Mouse (Mus musculus) forebrain, embryonic 12.5 days (tissue): ENCODE data around the gene Nufip1. TPM values are rescaled to one million over a fixed set of nuclear protein-coding genes. Genes with fewer than 3 reads are reported as not detected.

Source experiments
- ATAC-seq: fragments of 200-750 bp; cut with Nextera tagmentation; 2 replicates; pipeline ENCODE4 v1.8.0; 2017; ENCODE audit warnings: moderate TSS enrichment; ENCODE audit not compliant: low FRiP score
- H3K27ac ChIP-seq: fragments of 300-500 bp; sonication (generic); 2 replicates; pipeline ENCODE4 v1.5.1; 2016; ENCODE audit warnings: mild to moderate bottlenecking
- H3K27me3 ChIP-seq: fragments of 300-500 bp; sonication (generic); 2 replicates; pipeline ENCODE4 v1.6.1; 2016; ENCODE audit warnings: mild to moderate bottlenecking
- H3K36me3 ChIP-seq: fragments of 300-500 bp; sonication (generic); replicated peaks from 2 replicates; pipeline ENCODE4 v1.6.1; 2016; ENCODE audit warnings: mild to moderate bottlenecking
- H3K4me1 ChIP-seq: fragments of 300-500 bp; sonication (generic); 2 replicates; pipeline ENCODE4 v1.6.1; 2016
- H3K4me2 ChIP-seq: fragments of 300-500 bp; sonication (generic); 2 replicates; pipeline ENCODE4 v1.6.1; 2016; ENCODE audit warnings: mild to moderate bottlenecking, moderate library complexity
- H3K4me3 ChIP-seq: fragments of 300-500 bp; sonication (generic); replicated peaks from 2 replicates; pipeline ENCODE4 v1.5.1; 2016; ENCODE audit warnings: mild to moderate bottlenecking
- H3K9ac ChIP-seq: fragments of 300-500 bp; sonication (generic); 2 replicates; pipeline ENCODE4 v1.6.1; 2016; ENCODE audit warnings: mild to moderate bottlenecking
- H3K9me3 ChIP-seq: fragments of 300-500 bp; sonication (generic); 2 replicates; pipeline ENCODE4 v1.6.1; 2016
- WGBS: fragments of 180-500 bp; shearing (Covaris S2); methylation state at CpG from one replicate; pipeline ENCODE4 v1.1.7; 2016; 5-methylcytosine and 5-hydroxymethylcytosine counted together
- polyA plus RNA-seq: library from polyadenylated mRNA; unstranded; fragments of >200 nt; fragmentation: Nextera tagmentation; extraction: Ambion mirVana; gene quantifications from 2 replicates; pipeline ENCODE4 v1.2.1, GENCODE M21; 2016

Gene Nufip1
- polyA plus RNA-seq: 18.5 and 19.0 TPM in 2 replicates

DNA sequence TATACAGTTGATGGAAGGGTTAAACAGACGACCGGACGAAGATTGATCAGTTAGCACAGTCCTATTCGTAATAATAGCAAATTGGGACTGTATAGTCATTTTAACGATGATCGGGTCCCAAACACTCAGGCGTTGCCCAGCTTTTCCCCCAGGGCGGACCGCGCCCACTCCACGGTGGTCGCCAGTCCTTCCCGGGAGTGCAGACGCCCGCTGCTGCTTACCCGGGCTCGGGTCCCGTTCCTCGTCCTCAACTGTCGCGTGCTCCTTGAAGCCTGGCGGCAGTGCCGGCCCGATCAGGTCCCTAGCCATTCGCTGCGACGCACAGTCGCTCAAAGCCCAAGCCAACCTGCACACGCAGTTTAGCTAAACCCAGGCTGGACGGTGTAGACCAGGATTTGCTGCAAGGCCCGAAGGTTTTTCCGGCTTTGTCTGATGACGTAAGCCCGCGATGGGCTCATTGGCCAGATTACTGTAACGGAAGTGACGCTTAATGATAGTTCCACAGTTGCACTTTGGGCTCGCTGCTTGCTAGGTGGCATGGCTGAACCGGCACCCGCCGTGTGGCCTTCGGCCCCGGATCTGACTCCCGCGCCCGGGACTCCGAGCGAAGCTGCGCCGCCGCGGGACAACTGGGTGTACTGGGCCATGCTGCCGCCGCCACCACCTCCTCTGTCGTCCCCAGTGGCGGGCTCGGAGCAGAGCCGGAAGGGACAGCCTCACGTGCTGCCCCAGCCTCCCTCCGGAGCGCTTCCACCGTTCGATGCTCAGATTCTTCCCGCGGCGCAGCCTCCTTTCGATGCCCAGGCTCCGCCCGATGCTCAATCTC lies at the start of gene Nufip1, which contains the start of gene Gpalpp1:
Gene Nufip1, plus strand, starts transcription at position 496 of the 826 bp plus-strand sequence.
Gene Gpalpp1, minus strand, starts transcription at position 365 of the 826 bp plus-strand sequence.
- peak within 1 kb of the TSS; percentile 88 for H3K4me2 ChIP-seq
- peak; percentile 98 for ATAC-seq
- 1% methylated on average over 69 of the region's 69 CpGs for WGBS

DNA sequence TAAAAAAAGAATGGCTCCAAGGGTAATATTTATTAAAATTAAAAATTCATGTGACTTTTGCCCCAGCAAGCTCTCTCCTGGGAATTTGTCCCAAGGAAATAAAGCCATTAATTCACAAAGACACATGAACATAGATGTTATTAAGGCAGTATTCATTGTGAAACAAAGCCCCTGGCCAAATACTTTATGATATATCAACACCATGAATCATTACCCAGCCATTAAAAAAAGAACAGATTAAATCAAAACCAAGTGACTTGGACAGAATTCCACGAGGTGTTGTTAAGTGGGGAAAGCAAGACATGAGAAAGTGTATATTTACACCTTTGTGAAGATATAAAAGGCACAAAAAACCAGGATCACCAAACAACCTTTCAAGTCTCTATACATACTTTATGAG lies 43.5 kb upstream of the Nufip1 start:
- no peak overlapping the region for H3K4me3 ChIP-seq
- H3K9me3 ChIP-seq: no peaks in the 10 kb centered on the region
- H3K36me3 ChIP-seq: no peaks in the 10 kb centered on the region
- no peaks in the 10 kb centered on the region for H3K27me3 ChIP-seq
- no peak overlapping the region for H3K4me2 ChIP-seq
- H3K9ac ChIP-seq: no peak overlapping the region
- 84% methylated on average over 1 of the region's 1 CpGs for WGBS
- ATAC-seq: no peak
- no peaks in the 10 kb centered on the region for H3K4me1 ChIP-seq
- H3K27ac ChIP-seq: no peak overlapping the region

More for the DNA sequence above, at the start of gene Nufip1, which contains the start of gene Gpalpp1:
- peak within 1 kb of the TSS; percentile 83 for H3K27ac ChIP-seq
- H3K36me3 ChIP-seq: peaks cover 19% of the 10 kb centered on the region
- H3K9me3 ChIP-seq: no peaks in the 10 kb centered on the region
- H3K27me3 ChIP-seq: no peaks in the 10 kb centered on the region
- H3K4me1 ChIP-seq: peaks cover 21% of the 10 kb centered on the region
- H3K4me3 ChIP-seq: peak within 1 kb of the TSS; percentile 85
- peak within 1 kb of the TSS; percentile 85 for H3K9ac ChIP-seq

DNA sequence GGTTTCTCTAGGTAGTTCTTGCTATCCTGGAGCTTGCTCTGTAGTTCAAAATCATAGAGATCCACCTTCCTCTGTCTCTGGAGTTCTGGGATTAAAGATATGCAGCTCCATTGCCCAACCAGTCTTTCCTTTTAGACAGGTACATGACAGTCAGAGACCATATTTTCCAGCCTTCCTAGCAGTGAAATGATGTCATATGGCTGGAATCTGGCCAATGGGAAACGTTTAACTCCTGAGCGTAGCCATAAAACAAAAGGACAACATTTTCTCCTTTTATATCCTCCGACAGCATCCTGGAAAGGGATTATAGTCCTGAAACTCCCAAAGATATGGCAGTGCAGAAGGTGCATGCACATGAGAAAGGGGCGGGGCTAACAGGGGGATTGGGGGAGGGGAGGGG lies 42.4 kb upstream of the Nufip1 start:
- WGBS: 61% methylated on average over 4 of the region's 4 CpGs
- Histone ChIP-seq H3K9ac (no peak overlapping the region), H3K4me3 (no peak overlapping the region), H3K27me3 (no peaks in the 10 kb centered on the region), H3K27ac (no peak overlapping the region), H3K4me1 (no peaks in the 10 kb centered on the region), H3K4me2 (no peak overlapping the region), H3K9me3 (no peaks in the 10 kb centered on the region), H3K36me3 (no peaks in the 10 kb centered on the region)
- ATAC-seq: no peak

DNA sequence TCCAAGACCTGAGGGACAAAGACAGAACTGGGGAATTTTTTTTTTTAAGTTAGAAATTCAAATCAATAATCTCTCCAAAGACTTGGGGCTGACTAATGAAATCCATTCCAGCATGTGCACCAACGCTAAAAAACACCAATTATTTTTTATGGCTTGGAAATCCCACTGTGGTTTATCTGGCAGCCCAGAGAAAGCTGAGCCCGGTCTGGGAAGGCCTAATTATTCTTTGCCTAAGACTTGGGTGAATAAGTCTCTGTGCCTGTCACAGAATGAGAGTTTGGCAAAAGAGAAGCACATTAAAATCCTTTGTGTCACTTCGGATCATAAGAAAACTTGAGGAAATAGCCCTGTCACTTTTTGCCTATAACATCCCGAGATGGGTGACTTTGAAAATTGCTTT lies 41.4 kb upstream of the Nufip1 start:
- ATAC-seq: no peak
- WGBS: 70% methylated on average over 4 of the region's 4 CpGs
- H3K4me3 ChIP-seq: no peak overlapping the region
- H3K9me3 ChIP-seq: no peaks in the 10 kb centered on the region
- H3K4me2 ChIP-seq: no peak overlapping the region
- no peaks in the 10 kb centered on the region for H3K36me3 ChIP-seq
- no peaks in the 10 kb centered on the region for H3K4me1 ChIP-seq
- H3K27ac ChIP-seq: no peak overlapping the region
- no peaks in the 10 kb centered on the region for H3K27me3 ChIP-seq
- H3K9ac ChIP-seq: no peak overlapping the region

DNA sequence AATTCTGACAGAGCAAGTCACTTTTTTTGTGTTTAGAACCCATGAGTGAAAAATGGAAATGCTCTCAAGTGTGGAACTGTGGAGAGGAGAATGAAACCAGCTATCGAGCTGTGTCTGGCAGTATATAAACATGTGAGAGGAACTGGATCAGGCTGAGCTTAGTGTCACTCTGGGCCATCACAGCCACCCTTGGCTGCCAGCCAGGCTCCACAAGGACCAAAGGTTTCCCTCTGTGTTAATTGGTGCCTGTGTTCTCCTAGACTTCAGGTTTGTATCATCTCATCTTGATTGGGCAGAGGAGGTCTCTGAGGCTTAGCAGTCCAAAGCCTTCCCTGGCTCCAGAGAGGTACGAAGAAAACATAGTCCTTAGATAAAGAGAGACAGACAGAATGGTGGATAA lies 38.1 kb upstream of the Nufip1 start:
- no peak overlapping the region for H3K9ac ChIP-seq
- H3K27me3 ChIP-seq: no peaks in the 10 kb centered on the region
- no peak overlapping the region for H3K4me2 ChIP-seq
- no peaks in the 10 kb centered on the region for H3K36me3 ChIP-seq
- WGBS: 93% methylated on average over 2 of the region's 2 CpGs
- ATAC-seq: no peak
- H3K27ac ChIP-seq: no peak overlapping the region
- H3K4me3 ChIP-seq: no peak overlapping the region
- no peaks in the 10 kb centered on the region for H3K9me3 ChIP-seq
- H3K4me1 ChIP-seq: peaks cover 11% of the 10 kb centered on the region

- Histone ChIP-seq H3K9me3 (no peaks in the 10 kb centered on the region), H3K27ac (no peak overlapping the region), H3K27me3 (no peaks in the 10 kb centered on the region), H3K4me2 (no peak overlapping the region), H3K9ac (no peak overlapping the region), H3K36me3 (no peaks in the 10 kb centered on the region), H3K4me1 (peaks cover 11% of the 10 kb centered on the region), H3K4me3 (no peak overlapping the region)
- ATAC-seq: no peak
- WGBS: 78% methylated on average over 1 of the region's 1 CpGs
These were observed 36.5 kb upstream of the Nufip1 start for GRCm38 (mm10) chr14:76074206-76074605.

DNA sequence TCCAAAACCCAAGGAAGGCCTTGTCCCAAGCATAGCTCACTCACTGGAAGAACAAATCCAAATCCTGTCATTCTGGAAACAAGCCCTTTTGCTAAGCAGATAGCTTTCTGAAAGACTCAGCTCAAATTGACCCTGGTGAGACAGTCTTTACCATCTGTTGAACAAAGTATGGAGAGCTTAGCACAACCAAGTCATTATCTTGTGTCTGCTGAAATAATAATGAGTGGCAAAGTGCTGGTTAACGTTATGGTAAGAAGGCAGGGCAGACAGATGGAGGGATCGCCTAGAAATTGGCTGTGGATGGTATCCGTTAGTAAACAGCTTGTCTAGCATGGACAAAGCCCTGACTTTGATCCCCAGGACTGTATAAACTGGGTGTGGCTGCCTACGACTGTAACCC lies 35.0 kb upstream of the Nufip1 start:
- no peaks in the 10 kb centered on the region for H3K36me3 ChIP-seq
- ATAC-seq: 0 out of 2 replicates have a peak, but pooled peaks have one; percentile 13

GRCm38 (mm10) chr14:76076602-76077001 lies 34.1 kb upstream of the Nufip1 start:
- Histone ChIP-seq H3K27ac (0 out of 2 replicates have a peak overlapping the region, but pooled peaks have one; percentile 31), H3K36me3 (no peaks in the 10 kb centered on the region), H3K9ac (no peak overlapping the region), H3K4me1 (peaks cover 11% of the 10 kb centered on the region), H3K4me2 (no peak overlapping the region), H3K4me3 (no peak overlapping the region), H3K27me3 (no peaks in the 10 kb centered on the region), H3K9me3 (no peaks in the 10 kb centered on the region)
- 57% methylated on average over 4 of the region's 4 CpGs for WGBS
- ATAC-seq: peak; percentile 67

More for the DNA sequence above, 35.0 kb upstream of the Nufip1 start:
- Histone ChIP-seq H3K4me3 (no peak overlapping the region), H3K27me3 (no peaks in the 10 kb centered on the region), H3K9me3 (no peaks in the 10 kb centered on the region), H3K4me1 (peaks cover 11% of the 10 kb centered on the region), H3K27ac (no peak overlapping the region), H3K9ac (no peak overlapping the region), H3K4me2 (no peak overlapping the region)
- WGBS: 61% methylated on average over 4 of the region's 4 CpGs

DNA sequence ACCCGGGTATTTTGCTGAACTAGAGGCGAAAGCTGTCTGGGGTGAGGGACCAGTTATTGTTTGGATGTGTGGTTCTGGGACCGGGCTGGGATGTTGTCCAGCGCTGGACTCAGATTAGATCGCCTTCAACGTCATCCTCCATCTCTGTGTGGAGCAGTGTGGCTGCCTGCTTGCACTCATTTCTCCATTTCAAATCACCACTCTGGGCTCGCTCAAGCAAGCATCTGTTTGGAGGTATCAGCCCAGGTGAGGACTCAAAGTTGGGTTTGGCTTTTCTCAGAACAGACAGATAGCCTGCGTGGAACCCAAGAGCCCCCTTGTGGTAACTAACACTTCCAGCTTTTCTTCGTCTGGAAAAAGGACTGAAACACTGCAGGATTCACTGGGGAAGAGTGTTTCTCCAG lies 33.6 kb upstream of the Nufip1 start:
- Histone ChIP-seq H3K4me3 (no peak overlapping the region), H3K9me3 (no peaks in the 10 kb centered on the region), H3K27me3 (no peaks in the 10 kb centered on the region), H3K27ac (0 out of 2 replicates have a peak overlapping the region, but pooled peaks have one; percentile 31), H3K36me3 (no peaks in the 10 kb centered on the region), H3K9ac (no peak overlapping the region), H3K4me2 (no peak overlapping the region), H3K4me1 (peaks cover 11% of the 10 kb centered on the region)
- WGBS: 54% methylated on average over 9 of the region's 9 CpGs
- ATAC-seq: peak; percentile 55; the same call in 1 of the 2 replicates

DNA sequence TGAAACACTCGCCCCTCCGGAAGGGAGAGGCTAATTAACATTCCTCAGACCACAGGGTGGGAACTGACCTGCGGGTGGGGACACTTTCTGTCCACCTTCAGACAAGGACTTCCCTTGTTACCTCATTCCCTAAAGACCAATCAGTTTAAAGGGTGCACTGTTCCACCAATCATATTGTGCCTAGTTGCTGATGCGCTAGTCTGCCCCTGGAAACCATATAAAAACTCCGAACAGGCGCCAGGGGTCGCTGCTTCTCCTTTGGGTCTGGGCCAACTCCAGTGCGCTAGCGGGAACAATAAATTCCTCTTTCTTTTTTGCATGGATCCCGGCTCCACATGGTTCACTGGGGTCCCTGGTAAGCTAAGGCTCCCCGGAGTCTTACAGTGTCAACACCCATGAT lies 29.2 kb upstream of the Nufip1 start:
- no peak overlapping the region for H3K27ac ChIP-seq
- no peak for ATAC-seq
- H3K9me3 ChIP-seq: no peaks in the 10 kb centered on the region
- H3K4me3 ChIP-seq: no peak overlapping the region
- H3K9ac ChIP-seq: no peak overlapping the region
- H3K4me1 ChIP-seq: peaks cover 7% of the 10 kb centered on the region
- H3K4me2 ChIP-seq: no peak overlapping the region
- H3K36me3 ChIP-seq: no peaks in the 10 kb centered on the region
- no peaks in the 10 kb centered on the region for H3K27me3 ChIP-seq
- 71% methylated on average over 11 of the region's 11 CpGs for WGBS

DNA sequence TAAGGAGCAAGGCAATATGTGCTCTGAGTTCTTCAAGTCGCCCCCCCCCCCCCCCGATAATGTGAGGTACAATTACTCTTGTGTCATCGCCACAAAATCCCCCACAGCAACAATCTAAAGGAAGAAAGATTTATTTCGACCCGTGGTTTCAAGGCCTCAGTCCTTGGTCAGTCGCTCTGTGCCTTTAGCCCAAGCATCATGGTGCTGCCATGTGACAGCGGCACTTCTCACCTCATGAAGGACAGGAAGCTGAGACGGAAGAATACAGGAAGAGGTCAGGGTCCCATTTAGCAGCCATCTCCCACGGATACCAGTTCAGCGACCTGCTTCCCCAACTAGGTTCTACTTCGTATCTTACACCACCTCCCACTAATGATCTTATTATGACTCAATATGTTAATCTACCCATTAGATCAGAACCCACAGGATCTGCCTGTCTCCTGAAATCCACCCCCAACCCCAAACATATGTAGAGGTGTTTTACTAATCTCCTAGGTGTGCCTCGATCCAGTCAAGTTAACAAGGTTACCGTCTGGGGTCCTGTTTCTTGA lies 28.5 kb upstream of the Nufip1 start:
- no peaks in the 10 kb centered on the region for H3K9me3 ChIP-seq
- WGBS: 86% methylated on average over 13 of the region's 13 CpGs
- no peaks in the 10 kb centered on the region for H3K4me1 ChIP-seq
- no peaks in the 10 kb centered on the region for H3K36me3 ChIP-seq
- no peak overlapping the region for H3K4me2 ChIP-seq
- H3K9ac ChIP-seq: no peak overlapping the region
- no peak overlapping the region for H3K27ac ChIP-seq
- no peak for ATAC-seq
- H3K27me3 ChIP-seq: no peaks in the 10 kb centered on the region
- H3K4me3 ChIP-seq: no peak overlapping the region

DNA sequence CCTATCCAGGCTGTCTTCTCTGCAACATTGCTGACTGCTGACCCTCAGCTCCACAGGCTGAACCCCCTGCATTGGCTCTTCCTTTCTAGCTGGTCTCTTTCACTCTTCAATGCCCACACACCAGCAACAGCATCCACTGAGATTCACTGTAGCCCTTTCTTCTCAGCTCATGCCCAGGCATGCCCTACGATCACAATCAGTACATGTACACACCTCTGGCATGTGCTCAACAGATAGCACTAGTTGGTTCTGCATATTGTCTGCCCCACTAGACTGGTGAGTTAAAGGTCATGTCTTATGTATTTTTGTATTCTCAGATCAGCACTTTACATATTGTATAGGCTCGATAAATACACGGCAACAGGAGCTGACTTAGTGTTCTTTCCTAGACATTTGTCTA lies 26.5 kb upstream of the Nufip1 start:
- H3K36me3 ChIP-seq: peaks cover 3% of the 10 kb centered on the region
- WGBS: 92% methylated on average over 3 of the region's 3 CpGs

More for the DNA sequence above, 26.5 kb upstream of the Nufip1 start:
- H3K9ac ChIP-seq: no peak overlapping the region
- no peaks in the 10 kb centered on the region for H3K4me1 ChIP-seq
- H3K4me2 ChIP-seq: no peak overlapping the region
- no peaks in the 10 kb centered on the region for H3K27me3 ChIP-seq
- H3K4me3 ChIP-seq: no peak overlapping the region
- H3K27ac ChIP-seq: no peak overlapping the region
- H3K9me3 ChIP-seq: no peaks in the 10 kb centered on the region
- ATAC-seq: no peak
